Mouse (Mus musculus) liver, embryonic 16.5 days (tissue): ENCODE measurements at regions not wholly inside any gene's neighbourhood (a gene's known extent, or its start where the extent isn't known, plus 50 kb on each side); places are given as distances from the start of the nearest gene placed in this dataset.

Experiments used
- ATAC-seq: fragments of 200-750 bp; cut with Nextera tagmentation; 2 replicates; pipeline ENCODE4 v1.8.0; 2017; ENCODE audit warnings: low read depth, mild to moderate bottlenecking, moderate number of reproducible peaks, moderate library complexity
- H3K27ac ChIP-seq: fragments of 300-500 bp; sonication (generic); 2 replicates; pipeline ENCODE4 v1.5.1; 2014; ENCODE audit warnings: mild to moderate bottlenecking, low read length
- H3K27me3 ChIP-seq: fragments of 300-500 bp; sonication (generic); 2 replicates; pipeline ENCODE4 v1.6.1; 2014; ENCODE audit warnings: low read depth, low read length, mixed read lengths; ENCODE audit not compliant: control insufficient read depth, insufficient read depth
- H3K36me3 ChIP-seq: fragments of 300-500 bp; sonication (generic); 2 replicates; pipeline ENCODE4 v1.6.1; 2014; ENCODE audit warnings: mild to moderate bottlenecking; ENCODE audit not compliant: control insufficient read depth, insufficient read depth
- H3K4me1 ChIP-seq: fragments of 300-500 bp; sonication (generic); 2 replicates; pipeline ENCODE4 v1.6.1; 2014; ENCODE audit warnings: low read depth, low read length, mixed read lengths; ENCODE audit not compliant: control insufficient read depth
- H3K4me2 ChIP-seq: fragments of 300-500 bp; sonication (generic); 2 replicates; pipeline ENCODE4 v1.6.1; 2014; ENCODE audit warnings: low read depth, low read length, mixed read lengths
- H3K4me3 ChIP-seq: fragments of 300-500 bp; sonication (generic); 2 replicates; pipeline ENCODE4 v1.5.1; 2014; ENCODE audit warnings: low read depth, mild to moderate bottlenecking, low read length
- H3K9ac ChIP-seq: fragments of 300-500 bp; sonication (generic); 2 replicates; pipeline ENCODE4 v1.6.1; 2014; ENCODE audit warnings: low read depth, low read length
- H3K9me3 ChIP-seq: fragments of 300-500 bp; sonication (generic); replicated peaks from 2 replicates; pipeline ENCODE4 v1.6.1; 2016; ENCODE audit warnings: low read length; ENCODE audit not compliant: control insufficient read depth
- WGBS: fragments of 180-500 bp; shearing (Covaris S2); extraction: QIAGEN DNeasy Blood & Tissue Kit; methylation state at CpG from one replicate; pipeline ENCODE4 v1.1.7; 2014; ENCODE audit not compliant: insufficient replicate concordance; 5-methylcytosine and 5-hydroxymethylcytosine counted together

DNA sequence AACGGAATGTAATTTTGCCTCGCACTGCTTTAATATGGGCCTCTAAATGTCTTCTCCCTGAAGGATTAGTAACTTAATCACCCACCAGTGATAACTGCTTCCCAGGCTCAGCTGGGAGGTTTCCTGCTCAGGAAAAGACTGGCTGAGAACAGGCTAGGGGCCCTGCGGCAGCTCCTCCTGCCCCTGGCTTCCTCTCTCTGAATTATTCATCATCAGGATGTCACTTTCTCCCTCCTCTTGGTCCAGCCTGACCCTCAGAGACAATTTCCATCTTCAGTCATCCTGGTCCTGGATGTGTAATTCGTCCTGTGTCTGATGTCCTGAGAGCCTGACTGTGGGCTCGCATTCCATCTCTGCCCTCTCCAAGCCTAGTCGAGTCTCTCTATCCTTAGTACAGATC is 261.2 kb downstream of the Dhx35 start:
- no peak overlapping the region for H3K4me2 ChIP-seq
- no peak overlapping the region for H3K4me3 ChIP-seq
- no peaks in the 10 kb centered on the region for H3K27me3 ChIP-seq
- H3K27ac ChIP-seq: no peak overlapping the region
- WGBS: 50% methylated on average over 6 of the region's 6 CpGs
- no peak overlapping the region for H3K9ac ChIP-seq
- no peaks in the 10 kb centered on the region for H3K4me1 ChIP-seq
- no peaks in the 10 kb centered on the region for H3K9me3 ChIP-seq
- H3K36me3 ChIP-seq: no peaks in the 10 kb centered on the region
- no peak for ATAC-seq

DNA sequence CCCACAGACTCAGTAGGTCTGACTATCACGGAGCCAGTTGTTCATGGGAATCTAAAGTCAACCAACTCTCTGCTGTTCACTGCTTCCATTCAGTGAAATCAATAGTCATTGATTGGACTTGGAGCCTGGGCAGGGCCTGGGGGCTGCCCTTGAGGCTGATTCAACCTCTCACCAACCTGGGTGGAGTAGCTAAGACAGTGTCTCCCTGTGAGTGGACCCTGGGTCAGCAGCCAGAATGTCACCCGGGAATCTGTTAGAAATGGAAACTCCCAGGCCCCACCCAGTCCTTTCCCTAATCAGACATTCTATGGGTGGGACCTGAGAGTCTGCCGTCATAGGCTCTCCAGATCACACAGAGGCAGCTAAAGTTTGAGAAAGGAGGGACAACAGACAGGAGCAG is 262.4 kb downstream of the Dhx35 start:
- Histone ChIP-seq H3K9ac (no peak overlapping the region), H3K4me1 (no peaks in the 10 kb centered on the region), H3K4me2 (no peak overlapping the region), H3K36me3 (no peaks in the 10 kb centered on the region), H3K27ac (no peak overlapping the region), H3K9me3 (no peaks in the 10 kb centered on the region), H3K4me3 (no peak overlapping the region), H3K27me3 (no peaks in the 10 kb centered on the region)
- 51% methylated on average over 3 of the region's 3 CpGs for WGBS
- no peak for ATAC-seq

GRCm38 (mm10) chr2:159057506-159057905 is 262.9 kb downstream of the Dhx35 start:
- Histone ChIP-seq H3K9me3 (no peaks in the 10 kb centered on the region), H3K4me1 (no peaks in the 10 kb centered on the region), H3K27me3 (no peaks in the 10 kb centered on the region), H3K4me2 (no peak overlapping the region), H3K27ac (no peak overlapping the region), H3K4me3 (no peak overlapping the region), H3K36me3 (no peaks in the 10 kb centered on the region), H3K9ac (no peak overlapping the region)
- 56% methylated on average over 5 of the region's 5 CpGs for WGBS
- ATAC-seq: no peak

DNA sequence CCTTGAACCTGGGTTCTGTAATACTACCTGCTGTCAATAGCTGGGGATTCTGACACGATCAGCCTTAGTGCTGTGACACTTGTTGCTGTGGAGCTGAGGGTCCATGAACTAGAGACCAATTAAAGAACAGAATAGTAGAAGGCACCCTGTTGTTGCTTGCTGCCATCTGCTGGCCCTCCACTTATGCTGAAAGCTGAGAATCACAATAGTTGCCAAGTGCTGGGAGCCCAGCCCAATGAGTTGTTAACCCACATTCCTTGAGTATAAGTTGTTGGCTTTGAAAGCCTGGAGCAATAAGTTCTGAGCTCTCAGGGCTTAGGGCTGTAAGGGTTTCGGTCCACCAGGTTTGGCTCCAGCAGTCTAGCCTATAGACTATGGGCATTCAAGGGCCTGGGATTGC is 267.7 kb downstream of the Dhx35 start:
- H3K9me3 ChIP-seq: no peaks in the 10 kb centered on the region
- no peak overlapping the region for H3K9ac ChIP-seq
- no peak overlapping the region for H3K27ac ChIP-seq
- no peaks in the 10 kb centered on the region for H3K36me3 ChIP-seq
- no peaks in the 10 kb centered on the region for H3K4me1 ChIP-seq
- ATAC-seq: no peak
- H3K27me3 ChIP-seq: no peaks in the 10 kb centered on the region
- H3K4me3 ChIP-seq: no peak overlapping the region
- H3K4me2 ChIP-seq: no peak overlapping the region
- WGBS: 65% methylated on average over 2 of the region's 2 CpGs

- no peaks in the 10 kb centered on the region for H3K9me3 ChIP-seq
- no peaks in the 10 kb centered on the region for H3K27me3 ChIP-seq
- H3K27ac ChIP-seq: no peak overlapping the region
- H3K4me1 ChIP-seq: no peaks in the 10 kb centered on the region
- no peak overlapping the region for H3K9ac ChIP-seq
- H3K4me2 ChIP-seq: no peak overlapping the region
- WGBS: 27% methylated on average over 2 of the region's 2 CpGs
- H3K4me3 ChIP-seq: no peak overlapping the region
- no peak for ATAC-seq
- H3K36me3 ChIP-seq: no peaks in the 10 kb centered on the region
Observed at GRCm38 (mm10) chr2:159062666-159063065, 268.1 kb downstream of the Dhx35 start.

DNA sequence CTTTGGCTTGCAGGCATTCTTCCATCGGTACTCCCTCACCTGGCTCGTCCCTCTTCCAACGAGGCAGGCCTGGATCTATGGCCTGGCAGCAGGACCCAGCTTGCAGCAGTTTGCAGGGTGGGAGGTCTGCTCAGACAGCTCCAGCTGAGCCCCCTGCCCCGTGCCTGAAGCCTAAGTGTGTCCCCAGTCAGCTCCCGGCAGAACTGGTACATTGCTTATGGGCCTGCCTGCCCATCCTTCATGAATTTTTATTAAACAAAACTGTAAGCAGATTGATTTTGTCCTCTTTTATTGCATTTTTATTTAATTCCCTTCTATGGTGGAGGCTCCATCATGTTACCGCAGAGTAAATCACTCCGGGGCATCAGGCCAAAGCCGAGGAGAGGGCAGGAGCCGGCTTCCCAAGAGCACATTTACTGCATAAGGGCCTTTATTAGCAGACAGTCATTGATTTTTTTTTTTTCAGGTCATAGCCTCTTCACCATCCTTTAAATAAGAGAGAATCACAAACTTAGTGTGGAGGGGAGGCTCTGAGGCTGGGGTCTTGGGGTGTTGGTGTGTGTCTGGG is 269.9 kb downstream of the Dhx35 start:
- Histone ChIP-seq H3K27me3 (no peaks in the 10 kb centered on the region), H3K4me1 (no peaks in the 10 kb centered on the region), H3K4me3 (no peak overlapping the region), H3K36me3 (no peaks in the 10 kb centered on the region), H3K9me3 (no peaks in the 10 kb centered on the region), H3K4me2 (no peak overlapping the region), H3K9ac (no peak overlapping the region), H3K27ac (no peak overlapping the region)
- WGBS: 70% methylated on average over 9 of the region's 9 CpGs
- no peak for ATAC-seq

DNA sequence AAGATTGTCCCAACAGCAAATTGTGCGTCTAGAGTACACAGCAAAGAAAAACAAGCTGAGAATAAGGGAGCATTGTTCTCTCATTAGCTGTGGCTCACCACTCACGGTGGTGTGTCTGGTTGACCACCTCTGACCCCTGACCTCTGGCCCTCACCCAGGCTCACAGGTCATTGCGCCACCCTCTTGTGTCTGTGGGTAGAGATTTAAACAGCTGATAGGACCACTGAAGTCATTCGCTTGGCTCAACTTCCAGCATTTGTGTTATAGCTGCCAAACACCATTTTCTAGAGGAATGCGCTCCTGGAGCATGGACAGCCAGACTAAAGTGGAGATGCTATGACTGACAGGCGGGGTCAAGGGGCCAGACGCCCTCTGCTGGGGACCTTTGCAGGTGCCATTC is 272.9 kb downstream of the Dhx35 start:
- Histone ChIP-seq H3K9ac (no peak overlapping the region), H3K4me3 (no peak overlapping the region), H3K36me3 (no peaks in the 10 kb centered on the region), H3K4me2 (no peak overlapping the region), H3K4me1 (no peaks in the 10 kb centered on the region), H3K9me3 (no peaks in the 10 kb centered on the region), H3K27ac (no peak overlapping the region), H3K27me3 (no peaks in the 10 kb centered on the region)
- WGBS: 40% methylated on average over 7 of the region's 7 CpGs
- ATAC-seq: no peak

DNA sequence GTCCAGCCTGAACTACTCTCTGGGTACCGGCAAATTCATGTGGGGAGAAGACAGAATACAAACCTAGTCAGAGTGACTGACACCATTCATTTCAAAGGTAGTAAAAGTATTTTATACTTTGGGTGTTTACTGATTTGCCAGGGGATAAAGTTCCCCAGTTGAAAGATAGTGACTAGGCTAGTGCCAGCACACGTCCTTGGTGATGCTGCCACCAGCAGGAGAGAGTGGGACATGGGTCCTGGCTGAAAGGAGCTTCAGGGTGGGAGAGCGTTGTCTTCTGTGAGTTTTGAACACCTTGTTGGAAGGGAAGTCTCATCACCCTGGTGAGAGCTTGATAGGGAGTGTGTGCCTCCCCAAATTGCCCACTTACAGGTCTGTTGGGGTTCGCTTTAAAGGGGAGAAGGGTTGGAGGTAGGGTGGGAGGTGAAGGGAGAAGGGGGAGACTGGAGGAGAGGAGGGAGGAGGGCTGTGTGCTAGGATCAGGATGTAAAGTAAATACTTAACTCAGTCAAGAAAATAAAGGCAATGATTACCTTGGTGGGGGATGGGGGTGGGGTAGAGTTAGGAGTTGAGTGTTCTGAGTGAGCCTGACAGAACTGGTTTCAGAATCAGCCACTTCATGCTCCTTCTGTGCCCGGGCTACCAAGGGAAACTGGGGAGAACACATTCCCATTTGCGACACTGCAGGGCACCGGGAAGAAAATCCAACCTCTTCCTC is 273.9 kb downstream of the Dhx35 start:
- Histone ChIP-seq H3K4me1 (no peaks in the 10 kb centered on the region), H3K27ac (no peak overlapping the region), H3K36me3 (no peaks in the 10 kb centered on the region), H3K4me2 (no peak overlapping the region), H3K9me3 (no peaks in the 10 kb centered on the region), H3K27me3 (no peaks in the 10 kb centered on the region), H3K4me3 (no peak overlapping the region), H3K9ac (no peak overlapping the region)
- no peak for ATAC-seq
- 43% methylated on average over 7 of the region's 7 CpGs for WGBS

- 25% methylated on average over 6 of the region's 6 CpGs for WGBS
- Histone ChIP-seq H3K36me3 (no peaks in the 10 kb centered on the region), H3K4me1 (no peaks in the 10 kb centered on the region), H3K27ac (no peak overlapping the region), H3K9me3 (no peaks in the 10 kb centered on the region), H3K4me2 (no peak overlapping the region), H3K4me3 (no peak overlapping the region), H3K9ac (no peak overlapping the region), H3K27me3 (no peaks in the 10 kb centered on the region)
- ATAC-seq: no peak
Observed at GRCm38 (mm10) chr2:159069180-159069579, 274.6 kb downstream of the Dhx35 start.
